Mouse (Mus musculus) kidney, adult 2 months (tissue): ENCODE measurements around the gene Arl3. TPM values are rescaled to one million over a fixed set of nuclear protein-coding genes. Genes with fewer than 3 reads are reported as not detected.

Experiments used
- DNase-seq: peaks from one replicate; pipeline ENCODE4 v3.0.0; 2021
- H3K27ac ChIP-seq: fragments of 200-500 bp; 2 replicates; pipeline ENCODE4 v1.5.1; 2012; ENCODE audit warnings: low read depth, low read length, control low read depth, inconsistent platforms; ENCODE audit not compliant: insufficient read depth
- H3K27me3 ChIP-seq: fragments of 200-500 bp; replicated peaks from 2 replicates; pipeline ENCODE4 v1.6.1; 2012; ENCODE audit warnings: mild to moderate bottlenecking, moderate library complexity, low read length, inconsistent platforms; ENCODE audit not compliant: control insufficient read depth, insufficient read depth
- H3K36me3 ChIP-seq: fragments of 200-500 bp; 2 replicates; pipeline ENCODE4 v1.6.1; 2012; ENCODE audit warnings: mild to moderate bottlenecking, moderate library complexity, low read length, inconsistent platforms; ENCODE audit not compliant: control insufficient read depth, insufficient read depth
- H3K4me1 ChIP-seq: fragments of 200-500 bp; 2 replicates; pipeline ENCODE4 v1.6.1; 2011; ENCODE audit warnings: low read length; ENCODE audit not compliant: control insufficient read depth, insufficient read depth
- H3K4me3 ChIP-seq: fragments of 200-500 bp; 2 replicates; pipeline ENCODE4 v1.5.1; 2011; ENCODE audit warnings: mild to moderate bottlenecking, low read depth, low read length, control low read depth; ENCODE audit not compliant: insufficient read depth
- CTCF ChIP-seq: fragments of 200-500 bp; conservative IDR thresholded peaks from 2 replicates; pipeline ENCODE4 v1.5.1; 2011; ENCODE audit warnings: low read depth, mild to moderate bottlenecking, control low read depth, low read length, moderate library complexity, mixed read lengths; ENCODE audit not compliant: insufficient read depth, insufficient read length
- POLR2A ChIP-seq: fragments of 200-500 bp; IDR thresholded peaks from one replicate; pipeline ENCODE4 v1.6.1; 2011; ENCODE audit warnings: low read depth, low read length, control low read depth
- WGBS: fragments of 180-500 bp; shearing (Covaris S2); methylation state at CpG from one replicate; pipeline ENCODE4 v1.1.7; 2018; 5-methylcytosine and 5-hydroxymethylcytosine counted together
- polyA plus RNA-seq: library from polyadenylated mRNA; depleted of rRNA; stranded (reverse); fragments of >200 nt; gene quantifications from 2 replicates; pipeline ENCODE4 v1.2.3, GENCODE M21; 2012; rRNA removed

The Arl3 gene
- polyA plus RNA-seq, 1 experiment = 62.8 TPM

DNA sequence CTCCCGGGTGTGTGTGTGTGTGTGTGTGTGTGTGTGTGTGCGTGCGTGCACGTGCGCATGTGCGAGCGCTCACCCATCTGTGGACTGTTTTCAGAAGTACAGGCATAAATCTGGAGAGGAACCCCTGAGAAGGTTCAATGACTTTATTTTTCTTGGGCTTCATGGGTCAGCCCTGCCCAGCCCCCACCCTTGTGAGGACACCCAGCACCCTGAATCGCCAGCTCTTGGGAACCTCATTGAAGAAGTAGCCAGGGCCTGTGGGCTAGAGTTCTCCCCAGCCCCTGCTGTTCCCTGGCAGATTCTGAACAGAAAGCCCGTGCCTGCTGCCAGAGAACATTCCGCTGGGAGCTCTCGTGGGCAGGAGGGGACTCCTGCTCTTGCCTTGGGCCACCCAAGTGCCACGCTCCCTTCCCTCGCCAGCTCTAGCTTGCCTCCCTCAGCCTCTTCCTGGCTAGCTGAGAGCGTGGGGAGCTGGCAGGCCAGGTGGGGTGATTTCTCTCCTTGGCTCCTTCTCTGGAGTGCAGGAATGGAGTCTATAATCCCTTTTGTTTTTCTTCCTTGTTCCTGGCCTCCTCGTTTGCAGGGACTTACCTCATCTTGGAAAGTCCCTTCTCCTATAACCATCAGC, 89.2 kb downstream of the Arl3 start:
- DNase-seq = peak; percentile 75
- Histone ChIP-seq H3K27ac (peak overlapping the region; percentile 89), H3K4me1 (peaks cover 41% of the 10 kb centered on the region)

DNA sequence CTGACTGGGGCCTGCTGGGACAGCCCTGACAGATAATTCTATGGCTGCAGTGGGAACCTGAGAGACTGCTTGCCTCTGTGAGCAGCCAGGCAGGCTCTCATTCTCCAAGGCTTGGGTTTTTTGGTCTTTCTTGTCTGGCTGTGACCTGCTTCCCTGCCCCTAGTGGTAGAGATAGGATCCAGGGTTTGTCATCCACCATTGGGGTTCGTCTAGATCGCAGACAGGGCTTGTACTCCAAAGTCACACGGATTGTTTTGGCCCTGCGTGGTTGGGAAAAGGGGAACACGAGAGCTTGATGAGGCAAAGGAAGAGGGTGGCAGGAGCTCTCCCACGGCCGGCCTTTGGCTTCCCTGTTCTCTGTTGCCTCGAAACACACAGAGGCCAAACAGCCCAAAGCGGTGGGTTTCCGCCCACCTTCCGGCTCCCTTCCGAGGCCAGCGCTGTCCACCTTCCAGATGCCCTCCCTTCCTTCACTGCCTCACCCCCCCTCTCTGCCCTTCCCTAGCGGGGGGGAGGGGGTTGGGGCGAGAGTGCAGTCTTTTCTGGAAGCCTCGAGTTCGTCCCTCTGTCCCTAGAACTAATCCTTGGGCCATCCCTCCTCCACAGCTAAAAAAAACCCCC, 90.0 kb downstream of the Arl3 start:
- DNase-seq = no peak
- H3K27me3 ChIP-seq = no peaks in the 10 kb centered on the region
- H3K4me3 ChIP-seq = no peak overlapping the region
- peaks cover 41% of the 10 kb centered on the region for H3K4me1 ChIP-seq
- peak; percentile 42; the same call in 1 of the 2 replicates for TF ChIP-seq CTCF
- no peak for TF ChIP-seq POLR2A
- no peaks in the 10 kb centered on the region for H3K36me3 ChIP-seq
- peak overlapping the region; percentile 17 for H3K27ac ChIP-seq
- WGBS = 13% methylated on average over 17 of the region's 17 CpGs

More for the DNA sequence above, 89.2 kb downstream of the Arl3 start:
- WGBS = 27% methylated on average over 15 of the region's 15 CpGs
- no peak for TF ChIP-seq POLR2A
- no peak for TF ChIP-seq CTCF
- Histone ChIP-seq H3K27me3 (no peaks in the 10 kb centered on the region), H3K36me3 (no peaks in the 10 kb centered on the region), H3K4me3 (no peak overlapping the region)

DNA sequence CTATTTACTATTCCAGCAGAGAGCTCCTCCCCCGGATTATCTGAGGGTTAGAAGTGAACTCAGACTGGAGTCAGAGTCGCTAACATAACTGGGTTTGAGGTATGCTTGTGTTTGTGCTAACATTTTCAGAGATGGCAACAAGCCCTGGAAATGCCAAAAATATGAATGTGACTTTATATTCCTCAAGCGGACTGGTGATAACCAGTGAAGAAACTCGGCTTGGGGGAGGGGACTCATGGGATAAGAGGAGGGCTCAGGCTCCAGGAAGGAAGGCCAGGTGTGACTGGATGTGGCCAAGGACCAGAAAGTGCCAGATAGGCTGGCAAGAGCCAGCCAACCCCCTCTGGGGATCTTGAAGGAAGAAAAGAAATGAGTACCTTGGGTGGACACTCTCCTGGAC, 91.2 kb downstream of the Arl3 start:
- H3K27ac ChIP-seq = no peak overlapping the region
- no peak overlapping the region for H3K4me3 ChIP-seq
- WGBS = 31% methylated on average over 4 of the region's 4 CpGs

DNA sequence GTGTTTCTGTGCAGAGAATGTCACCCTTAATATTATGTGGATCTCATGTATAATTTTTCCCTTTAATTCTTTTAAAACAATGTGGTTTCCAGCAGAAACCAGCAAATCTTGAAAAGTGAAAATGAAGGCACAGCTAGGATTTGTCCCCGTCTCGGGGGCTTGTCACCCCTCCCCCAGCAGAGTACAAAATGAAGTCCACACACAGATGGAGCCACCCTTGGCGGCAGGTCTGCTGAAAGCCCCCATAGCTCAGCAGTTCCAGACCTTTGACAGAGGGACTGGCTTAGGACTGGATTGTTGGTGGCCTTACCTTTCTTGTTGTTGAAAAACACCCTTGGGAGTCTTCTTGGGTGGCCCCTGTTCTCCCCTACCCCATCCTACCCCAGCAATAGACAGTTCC, 91.6 kb downstream of the Arl3 start:
- H3K36me3 ChIP-seq = no peaks in the 10 kb centered on the region
- no peak for TF ChIP-seq CTCF
- no peak for TF ChIP-seq POLR2A
- H3K4me3 ChIP-seq = no peak overlapping the region
- H3K4me1 ChIP-seq = peaks cover 41% of the 10 kb centered on the region
- no peak overlapping the region for H3K27ac ChIP-seq
- 63% methylated on average over 3 of the region's 3 CpGs for WGBS
- no peaks in the 10 kb centered on the region for H3K27me3 ChIP-seq
- no peak for DNase-seq

More for the DNA sequence above, 91.2 kb downstream of the Arl3 start:
- Histone ChIP-seq H3K4me1 (peaks cover 41% of the 10 kb centered on the region), H3K27me3 (no peaks in the 10 kb centered on the region), H3K36me3 (no peaks in the 10 kb centered on the region)
- no peak for DNase-seq
- no peak for TF ChIP-seq CTCF
- no peak for TF ChIP-seq POLR2A

Other genes with a start within 250 kb of the Arl3 start
- gene Psd, start 246.0 kb downstream of the Arl3 start, polyA plus RNA-seq = 1.9 and 2.7 TPM in 2 replicates
- gene Fbxl15, start 245.0 kb downstream of the Arl3 start, polyA plus RNA-seq = 26.1 and 35.8 TPM in 2 replicates
- 69.8 and 72.0 TPM in 2 replicates for gene Cuedc2, start 234.5 kb downstream of the Arl3 start, polyA plus RNA-seq
- gene Mfsd13a, start 232.1 kb downstream of the Arl3 start, polyA plus RNA-seq = 34.7 and 43.8 TPM in 2 replicates
- gene 2310034G01Rik, start 222.9 kb downstream of the Arl3 start, polyA plus RNA-seq = 1.5 and 1.6 TPM in 2 replicates
- 73.8 and 80.4 TPM in 2 replicates for gene Actr1a, start 177.4 kb downstream of the Arl3 start, polyA plus RNA-seq
- gene Sufu, start 176.3 kb downstream of the Arl3 start, polyA plus RNA-seq = 38.2 and 39.7 TPM in 2 replicates
- 41.3 and 43.6 TPM in 2 replicates for gene Trim8, start 71.5 kb downstream of the Arl3 start, polyA plus RNA-seq
- 18.9 and 23.0 TPM in 2 replicates for gene Sfxn2, start 167 bp upstream of the Arl3 start, polyA plus RNA-seq
- 60.1 and 60.3 TPM in 2 replicates for gene Wbp1l, start 25.9 kb upstream of the Arl3 start, polyA plus RNA-seq
- 0.27 and 0.29 TPM in 2 replicates for gene Cyp17a1, start 100.0 kb upstream of the Arl3 start, polyA plus RNA-seq
- gene Borcs7, start 116.7 kb upstream of the Arl3 start, polyA plus RNA-seq = 4.8 and 6.0 TPM in 2 replicates
- gene As3mt, start 134.3 kb upstream of the Arl3 start, polyA plus RNA-seq = 28.8 and 43.7 TPM in 2 replicates
- gene Cnnm2, start 188.4 kb upstream of the Arl3 start, polyA plus RNA-seq = 26.4 and 36.1 TPM in 2 replicates